Mouse (Mus musculus) retina, adult 2 months (tissue): Measurements from ENCODE around the gene Il11ra1.

Experiments used
- DNase-seq: peaks from one replicate; pipeline ENCODE4 v3.0.0-alpha.2; 2012; ENCODE audit warnings: low read depth, low spot score

The Il11ra1 gene

DNA sequence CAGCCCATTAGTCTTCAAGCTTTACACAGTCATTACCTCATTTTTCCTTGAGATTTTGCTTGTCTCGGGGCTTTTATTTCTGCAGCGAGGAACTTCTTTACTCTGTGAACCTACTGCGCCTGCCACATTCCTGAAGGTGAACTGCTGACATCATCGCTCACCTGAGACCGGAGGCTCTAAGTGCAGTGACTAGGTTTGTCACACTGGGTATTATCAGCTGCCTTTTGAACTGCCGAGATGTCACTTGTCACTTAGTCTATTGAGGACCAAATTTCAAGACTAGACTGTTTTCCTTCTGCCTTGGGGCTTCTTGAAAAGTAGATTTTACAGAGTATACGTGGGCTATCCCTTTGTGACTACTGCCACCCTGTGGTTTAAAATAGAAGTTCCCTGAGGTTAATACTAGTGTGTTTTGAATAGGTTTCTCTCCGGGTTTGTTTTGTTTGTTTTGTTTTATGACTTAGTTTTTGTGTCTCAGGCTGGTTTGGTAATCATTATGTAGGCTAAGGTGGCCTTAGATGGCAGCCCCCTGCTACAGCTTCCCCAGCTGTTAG, 8.5 kb downstream of the Il11ra1 start:
- no peak for DNase-seq

DNA sequence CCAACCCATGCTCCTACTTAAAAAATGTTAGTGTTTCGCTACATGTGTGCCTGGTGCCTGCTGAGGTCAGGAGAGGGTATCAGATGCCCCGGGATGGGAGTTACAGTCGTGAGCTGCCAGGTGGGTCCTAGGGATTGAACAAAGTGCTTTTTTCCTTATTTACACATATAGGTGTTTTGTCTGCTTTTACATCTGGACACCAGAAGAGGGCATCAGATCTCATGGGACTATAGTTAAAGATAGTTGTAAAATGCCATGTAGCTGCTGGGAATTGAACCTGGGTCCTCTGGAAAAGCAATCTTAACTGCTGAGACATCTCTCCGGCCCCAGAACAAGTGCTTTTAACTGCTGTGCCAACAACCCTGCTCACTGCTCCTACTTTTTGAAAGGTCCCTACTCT, 10.4 kb downstream of the Il11ra1 start:
- DNase-seq = no peak

DNA sequence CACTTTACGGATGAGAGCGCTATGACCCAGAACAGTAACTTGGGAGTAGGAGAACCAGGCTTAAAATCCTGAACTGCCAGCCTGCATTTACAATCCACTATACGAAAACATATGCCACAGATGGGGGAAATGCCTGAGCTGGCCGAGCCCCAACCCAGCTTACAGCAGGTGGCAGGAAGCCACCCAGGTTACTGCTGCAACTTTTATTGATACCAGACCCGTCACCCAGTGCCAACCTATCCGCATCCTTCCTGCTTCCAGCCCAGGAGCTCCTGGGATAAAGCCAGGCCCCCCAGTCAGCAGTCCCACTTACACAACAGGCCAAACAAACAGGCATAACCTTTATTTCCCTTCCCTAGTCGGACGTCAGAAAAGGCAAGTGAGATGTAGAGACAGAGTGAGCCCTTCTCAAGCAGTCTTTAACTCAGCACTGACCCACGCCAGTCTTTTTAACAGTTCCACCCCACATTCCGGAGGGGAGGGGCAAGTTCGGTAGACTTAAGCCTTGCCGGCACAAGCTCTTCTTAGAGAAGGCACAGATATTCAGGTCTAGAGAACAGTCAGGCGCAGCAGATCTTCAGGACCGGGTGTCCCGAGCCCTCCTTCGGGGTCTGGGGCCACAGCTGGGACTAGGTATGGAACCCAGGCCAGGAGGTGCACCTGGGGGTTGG, 12.1 kb downstream of the Il11ra1 start:
- no peak for DNase-seq

DNA sequence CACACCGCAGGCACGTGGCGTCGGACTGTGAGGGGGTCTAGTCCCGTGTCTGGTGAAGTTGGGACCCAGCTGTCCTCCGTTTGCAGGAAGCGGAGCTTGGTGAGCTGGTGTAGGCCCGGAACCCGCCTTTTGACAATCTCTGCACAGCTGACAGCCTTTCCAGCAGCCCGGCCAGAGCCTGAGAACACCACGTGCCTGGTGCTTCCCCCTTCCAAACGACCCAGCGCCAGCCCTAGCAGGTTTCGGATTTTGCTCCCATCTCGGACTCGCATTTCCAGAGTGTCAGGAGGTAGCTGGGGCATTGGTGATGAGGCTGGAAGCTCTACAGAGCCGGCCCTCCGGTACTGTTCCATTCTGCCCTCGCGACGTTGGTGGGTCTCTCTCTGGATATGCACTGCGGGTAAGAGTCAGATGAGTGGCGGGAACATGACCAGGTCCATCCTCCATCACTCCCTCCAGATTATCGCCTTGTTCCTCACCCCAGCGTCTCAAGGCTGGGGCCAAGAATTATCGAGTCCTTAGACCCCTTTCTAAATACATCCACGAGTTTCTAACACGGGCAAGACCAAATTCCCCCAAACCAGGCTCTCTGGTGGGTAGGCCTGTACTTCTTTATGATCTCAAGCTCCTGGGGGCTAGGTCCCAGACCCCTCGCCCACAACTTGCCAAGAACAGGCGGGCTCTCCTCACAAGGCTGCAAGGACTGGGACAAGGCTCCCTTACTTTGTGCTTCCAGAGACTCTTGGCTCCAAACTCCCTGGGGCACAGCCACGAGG, 12.8 kb downstream of the Il11ra1 start:
- DNase-seq = no peak

DNA sequence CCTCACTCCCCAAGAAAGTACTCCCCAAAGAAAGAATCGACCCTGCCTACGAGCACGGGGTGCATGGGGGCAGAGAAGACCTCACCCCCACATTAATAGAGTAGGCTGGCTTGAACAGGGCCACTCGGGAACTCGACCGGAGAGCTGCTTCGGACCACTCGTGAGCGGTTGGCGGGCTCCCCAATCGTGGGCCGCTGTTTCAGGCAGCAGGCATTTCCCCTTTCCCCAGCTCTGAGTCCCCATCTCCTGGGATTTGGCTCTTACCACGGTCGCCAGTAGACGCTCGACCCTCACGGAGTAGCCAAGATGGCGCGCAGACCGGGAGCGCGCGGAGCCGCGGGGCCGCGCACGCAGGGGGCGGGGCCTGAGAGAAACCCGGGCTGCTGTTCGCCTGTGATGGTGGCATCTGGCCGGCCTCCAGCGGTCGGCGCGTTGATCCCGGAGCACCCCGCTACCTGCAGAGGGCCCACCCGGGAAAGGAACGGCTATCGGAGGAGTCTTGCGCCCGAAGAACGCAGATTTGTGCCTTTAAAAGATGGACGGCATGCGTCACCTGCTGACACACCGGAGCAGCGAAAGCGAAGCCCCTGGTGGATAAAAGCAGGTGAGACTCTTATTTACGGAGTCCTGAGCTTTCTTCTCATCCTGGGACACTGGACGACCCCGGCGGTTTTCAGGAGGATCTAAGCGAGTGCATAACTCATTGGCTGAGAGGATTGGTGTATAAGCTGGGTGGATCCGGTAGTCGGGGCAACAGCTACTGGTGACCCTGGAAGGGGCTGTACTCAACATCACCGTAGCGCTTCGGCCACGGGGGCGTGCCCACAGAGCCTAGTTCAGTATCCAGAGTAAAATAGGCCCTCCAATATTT, 13.6 kb downstream of the Il11ra1 start, which contains the start of gene Rpp25l:
Gene Rpp25l, minus strand, starts transcription at position 338 of the 871 bp plus-strand sequence.
- DNase-seq = peak; percentile 65

DNA sequence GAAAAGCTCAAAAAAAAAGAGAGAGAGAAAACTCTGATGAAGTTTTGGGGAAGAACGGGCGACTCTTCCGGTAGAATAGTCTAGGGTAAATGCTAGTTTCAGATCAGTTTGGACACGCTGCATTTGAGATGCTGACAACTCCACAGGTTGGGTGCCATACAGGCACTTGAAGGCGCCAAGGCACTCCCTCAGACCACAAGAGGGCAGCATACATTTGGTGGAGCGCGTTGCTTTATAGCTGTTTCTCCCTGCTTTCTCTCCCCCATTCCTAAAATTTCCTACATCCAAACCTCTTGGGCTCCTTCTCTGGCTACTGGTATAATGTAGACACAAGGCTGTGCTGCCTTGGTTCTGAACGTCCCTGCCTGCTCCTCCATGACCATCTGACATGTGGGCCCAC, 14.5 kb downstream of the Il11ra1 start:
- no peak for DNase-seq

DNA sequence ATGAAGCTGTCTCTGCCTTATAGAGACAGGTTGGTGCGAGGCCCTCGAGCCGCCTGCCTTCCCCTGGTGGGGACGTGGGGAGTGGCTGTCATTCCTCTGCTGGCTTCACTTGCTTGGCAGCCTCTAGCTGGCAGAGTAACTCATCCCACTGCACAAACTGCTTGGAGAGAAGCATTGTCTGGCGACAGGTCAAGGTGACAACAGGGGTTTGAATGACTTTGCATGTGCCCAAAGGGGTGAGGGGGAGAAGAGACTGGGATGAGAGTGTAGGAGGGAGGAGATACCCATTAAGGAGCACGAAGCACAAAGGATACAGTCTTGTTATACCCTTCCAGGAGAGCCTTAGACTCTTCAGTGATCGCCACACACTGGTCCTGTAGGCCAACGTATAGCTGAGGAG, 15.3 kb downstream of the Il11ra1 start:
- DNase-seq = no peak

DNA sequence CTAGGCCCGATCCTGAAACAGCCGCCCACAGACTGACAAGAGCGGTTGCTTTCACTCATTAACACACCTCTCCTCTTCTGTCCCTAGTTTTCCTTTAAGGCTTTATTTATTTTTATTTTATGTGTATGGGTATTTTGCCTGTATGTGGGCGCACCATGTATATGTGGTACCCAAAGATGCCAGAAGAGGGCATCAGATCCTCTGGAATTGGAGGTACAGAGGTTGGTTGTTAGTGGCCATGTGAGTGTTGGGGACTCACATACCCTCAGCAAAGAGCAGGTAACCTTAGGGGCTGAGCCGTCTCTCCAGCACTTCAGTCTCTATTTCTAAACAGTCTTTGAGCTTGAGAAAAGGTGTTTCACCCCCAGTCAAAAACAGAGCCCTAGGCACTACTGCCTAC, 15.8 kb downstream of the Il11ra1 start:
- DNase-seq = no peak

DNA sequence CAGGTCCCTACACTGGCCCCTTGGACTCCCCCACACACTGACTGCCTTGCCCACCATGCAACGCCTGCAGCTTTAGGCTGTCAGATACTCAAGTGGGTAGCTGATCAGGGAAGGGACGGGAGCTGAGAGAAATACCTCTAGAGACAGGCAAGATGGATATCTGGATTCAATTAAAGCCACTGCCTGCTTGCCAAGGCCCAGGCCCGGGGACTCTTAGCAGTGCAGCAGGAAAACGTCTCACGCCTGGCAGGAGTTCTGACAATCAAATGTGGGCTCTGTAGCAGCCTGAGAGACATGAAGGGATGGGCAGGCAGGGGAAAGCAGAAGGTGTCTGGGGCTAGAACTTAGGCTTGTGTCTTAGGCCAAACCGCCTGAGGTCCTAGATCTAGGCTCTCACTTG, 17.0 kb downstream of the Il11ra1 start:
- no peak for DNase-seq

DNA sequence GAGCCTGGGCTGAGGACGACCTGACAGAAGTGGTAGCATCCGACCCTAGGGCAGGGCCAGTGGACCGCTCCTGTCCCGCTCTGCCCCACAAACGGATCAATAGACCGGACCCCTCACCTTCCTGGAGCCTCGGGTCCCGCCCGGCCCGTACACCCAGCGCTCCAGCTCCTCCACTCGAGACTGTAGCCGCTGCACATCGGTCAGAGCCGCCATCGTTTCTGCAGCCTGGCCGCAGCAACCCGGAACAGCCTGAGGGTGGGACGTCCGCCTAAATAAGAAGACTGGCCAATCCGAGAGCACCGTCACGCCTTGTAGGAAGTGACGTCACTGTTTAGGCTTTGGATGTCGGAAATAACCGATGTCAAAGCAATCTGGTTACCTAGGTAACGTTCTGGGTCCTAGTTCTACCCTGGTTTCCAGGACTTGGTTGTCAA, 23.1 kb downstream of the Il11ra1 start, which contains the start of gene Dctn3:
Gene Dctn3, minus strand, starts transcription at position 253 of the 434 bp plus-strand sequence.
- DNase-seq = peak; percentile 87

DNA sequence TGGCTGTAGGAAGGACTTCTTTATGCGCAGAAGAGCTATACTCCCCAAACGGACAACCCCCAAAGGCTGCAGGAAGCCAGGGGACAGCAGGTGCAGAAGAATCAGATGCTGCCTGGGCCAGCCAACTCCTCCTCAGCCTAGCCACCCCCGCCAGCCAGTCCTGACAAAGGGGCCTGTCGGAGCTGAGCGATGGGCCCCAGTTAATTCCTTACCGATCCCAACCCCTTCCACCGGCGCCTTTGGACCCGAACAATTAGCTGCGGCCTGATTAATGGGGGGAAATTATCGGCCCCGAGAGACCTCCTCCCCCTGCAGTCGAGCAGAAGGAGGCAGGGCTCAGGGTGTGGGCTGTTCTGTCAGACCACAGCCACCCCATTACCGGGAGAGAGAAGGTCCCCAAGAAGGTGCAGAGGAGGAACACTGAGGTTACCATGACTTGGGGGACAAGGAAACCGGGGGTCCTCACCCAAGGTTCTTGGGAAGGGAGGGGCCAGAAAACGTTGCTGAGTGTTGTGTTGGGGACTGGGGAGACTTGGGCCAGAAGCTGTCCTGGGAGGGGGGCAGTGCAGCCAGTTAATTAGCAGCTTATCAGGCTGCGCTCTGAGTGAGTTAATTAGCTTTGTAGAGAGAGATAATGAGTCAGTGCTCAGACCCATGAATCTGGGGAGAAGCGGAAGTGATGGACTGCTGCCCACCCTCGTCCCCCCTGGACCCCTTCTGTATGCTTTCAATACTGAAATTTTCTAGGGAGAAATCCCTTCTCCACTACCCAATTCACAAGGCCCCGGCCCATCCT, 27.2 kb downstream of the Il11ra1 start:
- no peak for DNase-seq

DNA sequence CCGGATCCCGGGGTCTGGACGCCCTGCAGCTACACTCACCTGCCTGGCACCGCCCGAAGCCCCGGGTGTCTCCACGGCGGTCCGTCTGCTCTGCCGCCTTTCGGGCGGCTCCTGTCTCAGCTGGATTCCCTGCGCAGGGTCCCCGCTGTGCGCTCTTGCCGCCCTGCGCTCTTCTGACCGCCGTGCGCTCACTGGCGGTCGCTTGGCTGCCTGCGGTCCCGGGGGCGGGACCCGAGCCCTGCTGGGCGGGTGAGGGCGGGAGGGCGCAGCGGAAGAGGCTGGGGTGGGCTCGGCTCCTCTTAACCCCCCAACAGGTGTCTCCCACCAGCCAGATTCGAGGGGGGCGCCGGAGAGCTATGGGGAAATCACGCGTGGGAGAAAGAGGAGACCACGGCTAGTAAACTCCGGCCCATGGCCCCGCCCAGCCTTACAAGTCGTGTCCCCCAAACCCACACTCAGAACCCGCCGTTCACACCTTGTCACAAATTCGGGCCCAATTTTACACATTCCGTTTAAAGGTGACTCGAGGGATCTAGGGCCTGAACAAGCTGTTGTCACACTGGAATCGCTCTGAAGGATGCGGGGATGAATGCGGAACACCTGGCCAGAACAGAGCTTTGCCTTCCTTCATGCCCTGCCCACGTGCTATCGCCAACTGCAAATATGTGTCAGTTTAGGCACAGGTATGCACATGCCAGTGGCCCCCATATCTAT, 31.4 kb downstream of the Il11ra1 start, which contains the start of gene Arid3c:
Gene Arid3c, minus strand, starts transcription at position 91 of the 714 bp plus-strand sequence.
- DNase-seq = no peak

DNA sequence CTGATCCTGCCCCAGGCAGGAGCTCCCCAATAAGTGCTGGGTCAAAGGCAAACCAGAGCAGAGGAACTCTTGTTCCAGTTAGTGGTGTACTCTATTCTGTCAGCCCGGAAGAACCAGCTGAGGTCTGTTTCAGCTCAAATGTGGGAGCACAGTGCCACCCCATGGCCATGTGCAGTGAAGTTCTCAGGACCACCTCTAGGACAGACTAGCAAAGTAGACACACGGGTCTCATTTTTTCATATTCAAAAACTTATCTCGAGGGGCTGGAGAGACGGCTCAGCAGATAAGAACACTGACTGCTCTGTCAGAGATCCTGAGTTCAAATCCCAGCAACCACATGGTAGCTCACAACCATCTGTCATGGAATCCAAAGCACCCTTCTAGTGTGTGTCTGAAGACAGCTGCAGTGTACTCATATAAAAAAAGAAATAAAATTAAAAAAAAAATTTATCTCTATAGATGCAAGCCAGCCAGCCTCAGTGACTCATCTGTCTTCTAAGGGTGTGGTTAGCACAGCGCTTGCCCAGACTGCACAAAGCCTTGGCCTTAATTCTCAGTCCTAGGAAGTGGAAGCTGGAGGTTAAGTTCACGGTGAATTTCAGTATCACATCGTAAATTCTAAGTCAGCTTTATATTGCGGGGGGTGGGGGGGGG, 37.9 kb downstream of the Il11ra1 start:
- no peak for DNase-seq

DNA sequence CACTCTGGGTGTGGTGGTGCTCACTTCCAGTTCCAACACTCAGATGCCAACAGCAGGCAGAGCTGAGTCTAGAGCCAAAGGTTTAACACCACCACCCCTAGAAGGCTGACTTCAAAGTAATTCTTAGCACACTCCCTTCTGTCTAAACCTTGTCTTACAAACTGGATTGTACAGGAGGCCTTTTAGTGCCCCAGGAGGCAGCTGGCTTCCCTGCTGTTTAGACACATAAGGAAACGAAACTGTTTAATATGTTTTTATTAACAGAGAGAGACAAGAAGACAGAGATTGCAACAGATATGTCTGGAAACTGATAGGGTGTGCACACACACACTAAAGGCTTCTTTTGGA, 38.4 kb downstream of the Il11ra1 start:
- DNase-seq = no peak

DNA sequence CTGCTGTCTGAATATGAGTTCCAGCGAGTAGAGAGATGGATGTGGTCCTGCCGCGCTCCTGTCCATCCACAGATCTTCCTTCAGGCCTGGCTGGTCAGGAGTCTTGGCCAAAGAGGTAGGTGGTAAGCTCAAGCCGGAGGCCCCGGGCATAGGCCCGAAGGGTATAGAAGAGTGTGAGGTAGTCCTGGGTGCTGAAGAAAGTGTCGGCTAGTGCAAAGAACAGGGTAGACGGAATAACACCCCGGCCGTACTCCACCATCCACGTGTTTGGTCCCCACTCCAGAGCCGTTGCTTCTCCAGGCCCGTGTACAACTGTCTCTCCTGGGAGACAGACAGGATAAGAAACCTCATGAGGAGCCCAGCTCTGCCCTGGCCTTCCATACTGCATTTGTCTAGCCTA, 39.5 kb downstream of the Il11ra1 start:
- DNase-seq = no peak

DNA sequence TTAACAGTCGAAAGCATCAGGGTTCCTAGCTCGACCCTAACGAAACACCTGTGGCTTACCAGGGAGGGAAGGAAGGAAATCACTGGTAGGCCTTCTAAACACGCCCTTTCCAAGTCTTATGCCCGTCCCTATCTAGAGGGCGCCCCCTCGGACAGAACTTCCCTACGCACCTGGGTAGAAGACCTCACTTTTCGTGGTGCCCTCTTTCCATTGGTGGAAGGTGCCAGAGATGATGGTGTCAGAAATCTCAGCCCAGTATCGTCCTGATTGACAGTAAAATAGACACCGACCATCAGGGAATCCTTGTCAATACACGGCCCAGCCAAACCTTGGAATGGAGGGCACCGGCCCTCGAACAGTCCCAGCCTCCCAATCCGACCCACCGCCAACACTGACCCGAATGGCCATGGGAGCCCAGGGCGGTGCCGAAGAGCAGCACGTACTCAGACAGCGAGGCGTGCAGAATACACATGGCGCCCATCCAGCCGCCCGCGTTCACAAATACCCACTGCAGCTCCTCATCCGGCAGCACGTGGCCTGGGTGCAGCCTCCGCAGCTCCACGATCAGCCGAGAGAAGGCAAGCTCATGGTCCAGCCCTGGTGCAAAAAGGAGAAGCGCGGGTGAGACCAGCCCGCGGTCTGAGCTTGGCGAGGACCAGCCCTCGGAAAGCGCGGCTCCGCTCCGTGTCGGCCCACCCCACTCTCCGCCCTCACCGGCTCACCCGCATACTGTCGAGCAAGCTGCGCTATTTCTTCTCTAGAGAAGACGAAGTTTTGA, 40.8 kb downstream of the Il11ra1 start:
- DNase-seq = no peak

DNA sequence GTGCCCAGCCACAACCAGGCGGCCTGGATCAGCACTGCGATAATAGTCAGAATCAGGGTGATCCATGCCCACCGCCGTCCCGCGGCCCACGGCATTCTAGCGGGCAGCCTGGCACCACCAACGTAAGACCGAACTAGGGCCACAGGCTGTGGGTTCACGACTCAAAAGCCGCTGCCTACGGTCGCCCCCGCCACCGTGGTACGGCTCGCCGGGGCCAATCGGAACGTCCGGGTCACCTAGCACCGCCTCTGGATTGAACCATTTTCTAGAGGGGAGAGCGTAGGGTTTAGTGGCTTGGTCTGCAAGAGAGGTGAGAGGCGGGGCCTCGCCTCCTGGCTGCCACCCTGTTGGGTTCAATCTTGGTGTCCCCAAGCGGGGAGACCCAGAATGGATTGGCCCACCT, 41.4 kb downstream of the Il11ra1 start:
- DNase-seq = peak; percentile 92

DNA sequence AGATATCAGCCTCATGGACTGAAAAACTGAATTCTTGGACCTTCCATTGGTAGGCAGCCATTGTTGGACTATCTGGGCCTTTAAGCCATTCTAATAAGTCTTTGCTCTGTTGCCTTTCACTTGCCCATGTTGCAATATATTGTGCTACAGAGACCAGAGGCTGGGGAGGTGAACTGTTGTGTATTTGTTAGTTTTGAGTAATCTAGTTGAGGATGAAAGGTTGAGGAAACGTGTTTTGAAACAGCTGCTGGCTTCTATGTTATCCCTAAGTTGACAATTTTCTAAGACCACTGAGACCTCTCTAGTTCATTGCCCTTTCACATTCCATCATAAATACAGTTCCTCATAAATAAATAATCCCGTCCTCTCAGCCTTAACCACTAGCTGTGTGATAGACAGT, 44.3 kb downstream of the Il11ra1 start:
- DNase-seq = no peak

DNA sequence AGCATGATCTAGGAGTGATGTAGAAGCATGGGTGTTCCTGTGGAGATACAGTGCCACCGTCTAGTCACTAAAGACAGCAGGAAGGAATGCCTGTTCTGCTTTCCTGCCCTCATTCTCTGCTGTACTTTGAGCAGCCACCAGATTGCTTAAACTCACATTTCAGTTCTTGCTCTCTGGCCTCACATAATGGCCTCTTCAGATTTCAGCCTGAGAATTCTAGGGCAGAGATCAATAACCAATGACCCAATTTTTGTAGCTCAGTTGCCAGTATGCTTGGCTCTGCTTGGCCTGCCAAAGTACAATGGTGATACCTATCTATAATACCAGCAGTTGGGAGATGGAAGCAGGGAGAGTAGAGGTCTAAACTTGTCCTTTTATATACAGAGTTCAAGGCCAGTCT, 45.2 kb downstream of the Il11ra1 start:
- no peak for DNase-seq
